Mouse (Mus musculus) CD8-positive naive resting alpha-beta T cell, adult 2 months (primary cell): ENCODE data around the gene Phf6.
"Not testable (repeated sequence)": the region's sequence is repeated elsewhere in the genome, so short reads cannot be mapped to it uniquely, and the experiment has no call there.

ENCODE experiments used
- DNase-seq, 2 experiments: peaks; one replicate each; pipeline ENCODE4 v3.0.0; 2022; ENCODE audit warnings: low read depth in 2 of 2, low spot score in 2 of 2

Phf6 gene

GRCm38 (mm10) chrX:52911587-52912371 is at the start of gene Phf6:
Gene Phf6 (plus strand): TSS chrX:52912266.
- DNase-seq, result peak; percentile 79 to 82

GRCm38 (mm10) chrX:52864126-52864525 is 47.9 kb upstream of the Phf6 start:
- no peak for DNase-seq

GRCm38 (mm10) chrX:52898486-52898885 is 13.6 kb upstream of the Phf6 start:
- not testable (repeated sequence) for DNase-seq

GRCm38 (mm10) chrX:52912372-52912728 is 284 bp downstream of the Phf6 start:
- no peak for DNase-seq

- no peak for DNase-seq
These were observed 998 bp downstream of the Phf6 start for GRCm38 (mm10) chrX:52912826-52913701.

- no peak for DNase-seq
These were observed 1.8 kb downstream of the Phf6 start for GRCm38 (mm10) chrX:52913856-52914255.

- no peak for DNase-seq
These were observed 2.6 kb downstream of the Phf6 start for GRCm38 (mm10) chrX:52914705-52915104.

- no peak for DNase-seq
These were observed 4.5 kb downstream of the Phf6 start for GRCm38 (mm10) chrX:52916516-52916915.

GRCm38 (mm10) chrX:52926726-52927125 is 14.7 kb downstream of the Phf6 start:
- no peak for DNase-seq

- DNase-seq, result no peak
These were observed 16.8 kb downstream of the Phf6 start for GRCm38 (mm10) chrX:52928883-52929282.

GRCm38 (mm10) chrX:52929779-52930178 is 17.7 kb downstream of the Phf6 start:
- no peak for DNase-seq

GRCm38 (mm10) chrX:52930191-52930590 is 18.1 kb downstream of the Phf6 start:
- DNase-seq, result peak in 1 of 2 experiments; percentile 34

GRCm38 (mm10) chrX:52932161-52932560 is 20.1 kb downstream of the Phf6 start:
- DNase-seq, result no peak

- DNase-seq, result no peak
These were observed 22.4 kb downstream of the Phf6 start for GRCm38 (mm10) chrX:52934496-52934895.

- DNase-seq, result no peak
These were observed 33.4 kb downstream of the Phf6 start for GRCm38 (mm10) chrX:52945509-52945908.

- peak in 1 of 2 experiments; percentile 6 for DNase-seq
These were observed 37.6 kb downstream of the Phf6 start for GRCm38 (mm10) chrX:52949713-52950112.

GRCm38 (mm10) chrX:52956942-52957341 is 44.9 kb downstream of the Phf6 start:
- DNase-seq, result no peak

GRCm38 (mm10) chrX:52961559-52962110 is 49.6 kb downstream of the Phf6 start:
- DNase-seq, result no peak

- DNase-seq, result no peak
These were observed 53.1 kb downstream of the Phf6 start for GRCm38 (mm10) chrX:52965149-52965548.

GRCm38 (mm10) chrX:52971211-52972006 is 59.3 kb downstream of the Phf6 start:
- no peak for DNase-seq

- DNase-seq, result no peak
These were observed 60.1 kb downstream of the Phf6 start for GRCm38 (mm10) chrX:52972129-52972528.
